Mouse (Mus musculus): Measurements from ENCODE around the gene Gadd45a. TPM values are rescaled to one million over a fixed set of nuclear protein-coding genes. Genes with fewer than 3 reads are reported as not detected.

The Gadd45a gene
- polyA plus RNA-seq, 1 experiment, result 126 TPM

DNA sequence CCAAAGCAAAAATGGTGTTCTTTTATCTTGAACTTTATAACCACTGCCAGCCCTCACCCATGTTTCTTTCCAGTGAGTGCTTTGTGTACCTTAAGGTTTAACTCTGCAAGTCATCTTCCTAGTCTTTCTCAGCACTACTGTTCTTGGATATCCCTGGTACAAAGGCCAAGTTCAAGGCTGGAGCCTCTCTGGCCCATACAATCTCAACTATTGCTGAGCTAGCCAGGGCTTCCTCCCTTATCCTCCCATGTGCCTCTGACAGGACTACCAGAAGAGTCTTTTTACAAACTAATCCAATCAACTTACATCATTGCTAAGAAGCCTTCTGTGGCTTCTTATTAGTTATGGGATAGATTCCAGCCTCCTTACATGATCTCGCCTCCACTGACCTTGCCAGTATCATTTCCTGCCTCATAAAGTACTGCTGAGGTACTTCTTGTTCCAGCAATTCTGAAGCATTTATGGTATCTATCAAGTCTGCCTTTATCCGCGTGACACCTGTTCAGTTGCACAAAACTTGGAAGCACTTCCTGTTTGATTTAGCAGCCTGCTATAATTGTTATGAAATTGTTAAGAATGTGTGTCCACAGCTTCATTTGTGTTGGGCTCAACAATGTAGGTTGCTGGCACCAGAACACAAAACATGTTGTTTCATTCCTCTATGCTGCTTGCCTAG is 19.8 kb upstream of the Gadd45a start:
- TF ChIP-seq GATA1 (IDR thresholded peaks at IDR 0.05; ENCODE audit: low read length), result no peak

DNA sequence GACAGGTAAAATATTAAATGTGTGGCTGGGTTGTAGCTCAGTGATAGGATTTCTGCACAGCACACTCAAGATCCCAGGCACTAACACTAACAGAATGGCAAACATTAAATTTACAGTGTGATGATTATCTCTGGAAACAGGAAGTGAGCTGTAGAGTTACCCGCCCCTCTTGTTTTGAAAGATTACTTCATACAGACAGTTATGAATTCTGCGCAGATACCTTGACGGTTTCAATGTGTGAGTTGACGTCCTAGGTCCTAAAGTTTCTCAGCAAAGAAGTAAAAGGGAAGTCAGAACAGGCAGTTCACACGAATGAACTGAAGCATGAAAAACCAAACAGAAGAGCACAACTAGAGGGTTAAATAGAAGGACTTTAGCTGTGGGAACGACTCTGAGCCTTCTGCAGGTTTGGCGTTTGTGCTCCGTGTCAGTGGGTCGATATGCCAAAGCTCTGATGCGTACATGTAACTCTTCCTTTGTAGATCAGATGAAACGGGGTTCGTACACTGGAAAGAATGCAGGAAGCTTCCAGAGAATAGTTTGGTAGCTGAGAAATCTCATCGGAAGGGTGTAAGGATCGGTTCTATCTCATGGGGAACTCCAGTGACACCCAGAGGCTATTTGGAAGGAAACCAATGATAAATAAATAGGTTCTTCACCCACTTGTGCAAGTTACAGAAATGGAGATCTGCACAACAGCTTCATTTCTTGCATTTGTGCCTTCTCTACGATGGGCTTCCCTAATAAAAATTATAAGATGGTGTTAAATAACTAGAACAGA is 19.0 kb upstream of the Gadd45a start:
- no peak for TF ChIP-seq GATA1 (IDR thresholded peaks at IDR 0.05; ENCODE audit: low read length)

DNA sequence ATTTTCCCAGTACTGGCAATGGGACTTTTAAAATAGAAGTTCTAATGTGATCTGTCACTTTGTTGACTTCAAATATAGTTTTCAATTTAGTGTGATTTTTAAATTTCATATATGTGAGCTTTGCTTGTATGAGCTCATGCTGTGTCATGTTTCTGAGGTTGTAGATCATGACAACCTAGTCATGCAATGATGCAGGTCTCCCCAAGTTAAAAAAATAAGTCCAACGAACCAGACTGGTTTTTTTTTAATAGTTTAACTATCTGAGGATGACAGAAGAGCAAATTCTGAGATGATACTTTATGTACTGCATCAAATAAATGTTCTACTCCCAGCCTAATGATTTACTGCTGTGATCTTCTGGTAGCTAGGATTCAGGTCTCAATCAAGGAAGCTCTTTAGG is 12.8 kb upstream of the Gadd45a start:
- TF ChIP-seq GATA1 (IDR thresholded peaks at IDR 0.05; ENCODE audit: low read length), result no peak

DNA sequence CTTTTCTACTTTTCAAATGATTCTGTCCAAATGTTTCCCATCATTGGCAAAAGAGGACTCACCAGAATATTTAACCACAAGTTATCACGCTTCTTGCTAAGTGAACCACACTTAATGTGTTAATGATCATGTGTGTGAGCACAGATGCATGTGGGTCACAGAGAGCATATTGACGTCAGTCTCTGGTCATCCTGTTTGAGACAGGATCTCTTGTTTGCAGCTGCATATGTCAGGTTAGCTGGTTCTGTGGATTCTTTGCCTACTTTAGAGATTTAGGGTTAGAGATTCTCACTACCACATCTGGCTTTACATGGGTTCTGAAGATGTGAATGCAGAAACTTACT is 12.4 kb upstream of the Gadd45a start:
- TF ChIP-seq GATA1 (IDR thresholded peaks at IDR 0.05; ENCODE audit: low read length), result no peak

DNA sequence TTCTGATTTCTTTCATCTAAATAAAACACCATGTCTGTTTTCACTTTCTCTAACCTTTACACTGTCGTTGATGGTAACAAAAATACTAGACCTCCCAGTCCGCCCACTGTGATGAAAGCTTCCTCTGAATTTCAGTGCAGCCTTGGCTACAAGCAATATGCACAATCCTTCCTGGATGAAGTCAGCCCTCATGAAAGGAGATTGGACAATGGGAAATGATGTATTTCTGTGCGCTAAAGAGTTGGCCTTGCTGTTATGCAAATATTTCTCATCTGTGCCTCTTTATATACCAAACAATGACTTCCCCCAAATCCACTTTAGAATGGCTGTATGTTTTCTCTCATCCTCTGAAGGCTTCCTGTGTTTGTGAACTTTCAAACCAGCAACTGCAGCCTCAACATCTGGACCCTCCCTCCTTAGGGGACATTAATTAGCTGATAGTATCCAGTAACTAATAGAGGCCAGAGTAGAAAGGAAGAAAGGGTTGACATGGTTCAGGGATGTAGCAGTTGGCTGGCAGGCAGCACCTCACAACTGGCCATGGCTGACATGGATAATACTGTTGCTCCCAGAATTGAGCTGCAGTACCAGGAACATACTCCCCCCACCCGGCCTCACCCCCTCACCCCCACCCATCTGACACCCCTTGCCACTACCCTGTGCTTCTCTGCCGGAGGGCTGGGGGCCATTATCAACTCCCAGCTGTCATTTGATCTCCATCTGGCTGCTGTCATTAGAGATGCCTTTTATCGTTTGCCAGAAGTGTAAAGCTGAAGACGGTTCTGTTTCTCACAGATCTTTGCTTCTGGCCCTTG is 11.8 kb upstream of the Gadd45a start:
- no peak for TF ChIP-seq GATA1 (IDR thresholded peaks at IDR 0.05; ENCODE audit: low read length)

DNA sequence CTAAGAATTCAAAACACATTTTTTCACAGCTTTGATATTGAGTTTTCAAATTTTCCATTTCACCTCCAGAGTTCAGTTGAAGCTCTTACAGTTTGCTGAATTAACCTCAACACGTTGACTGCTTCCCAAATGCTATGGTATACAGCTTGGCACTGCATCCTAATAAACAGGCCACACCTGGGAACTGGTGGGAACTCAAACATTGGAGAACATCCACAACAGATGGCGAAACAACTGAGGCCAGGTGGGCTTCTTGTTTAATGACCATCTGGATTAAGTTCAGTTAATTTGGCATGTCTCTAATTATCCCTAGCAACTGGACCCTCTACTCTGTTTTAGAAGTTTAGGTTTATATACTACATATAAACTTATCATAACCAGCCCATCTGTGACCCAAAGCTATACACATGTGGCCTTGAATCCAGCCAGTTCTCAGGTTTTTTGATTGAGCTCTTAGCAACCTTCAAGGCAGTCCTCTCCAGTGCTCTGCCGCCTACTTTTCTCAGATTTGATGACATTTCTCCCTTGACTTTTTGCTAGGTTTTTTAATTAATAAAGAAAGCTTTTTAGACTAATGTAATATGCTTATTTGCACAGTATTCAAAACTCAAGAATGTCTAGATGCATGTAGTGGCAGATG is 10.9 kb upstream of the Gadd45a start:
- TF ChIP-seq GATA1 (IDR thresholded peaks at IDR 0.05; ENCODE audit: low read length), result no peak

DNA sequence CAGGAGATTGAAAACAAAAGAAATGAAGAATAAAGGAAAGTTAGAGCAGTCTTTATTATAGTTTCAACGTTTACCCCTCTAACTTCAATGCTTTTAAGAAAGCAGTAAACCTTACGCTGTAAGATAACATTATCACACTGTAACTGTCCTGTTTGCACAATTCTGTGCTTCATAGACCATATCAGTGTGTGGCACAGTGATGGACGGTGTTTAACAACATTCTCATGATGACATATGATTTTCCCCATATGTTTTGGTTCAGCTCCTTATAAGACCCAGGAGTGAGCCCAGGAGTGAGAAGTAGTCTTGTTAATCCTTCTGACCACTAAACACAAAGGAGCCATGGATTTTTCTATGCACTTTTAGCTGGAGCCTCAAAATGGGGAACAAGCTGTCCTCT is 9.7 kb upstream of the Gadd45a start:
- peak; percentile 12 for TF ChIP-seq GATA1 (IDR thresholded peaks at IDR 0.05; ENCODE audit: low read length)

DNA sequence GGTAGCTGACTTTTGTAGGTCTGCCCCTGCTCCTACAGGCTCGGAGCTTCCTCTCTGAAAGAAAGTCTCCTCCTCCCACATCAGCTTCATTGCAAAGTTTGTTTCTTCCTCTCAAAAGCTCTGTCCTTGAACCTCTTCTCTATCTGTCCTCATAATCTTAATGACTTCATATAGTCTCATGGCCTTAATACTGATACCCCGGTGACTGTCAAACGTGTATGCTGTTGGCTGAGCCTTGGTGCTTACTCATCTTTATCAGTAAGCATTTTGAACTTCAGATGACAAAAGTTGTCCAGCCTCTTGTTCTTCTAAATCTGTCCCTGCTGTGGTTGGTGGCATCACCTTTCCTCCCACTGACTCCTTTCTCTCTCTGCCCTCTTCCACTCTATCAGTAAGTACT is 8.2 kb upstream of the Gadd45a start:
- no peak for TF ChIP-seq GATA1 (IDR thresholded peaks at IDR 0.05; ENCODE audit: low read length)

DNA sequence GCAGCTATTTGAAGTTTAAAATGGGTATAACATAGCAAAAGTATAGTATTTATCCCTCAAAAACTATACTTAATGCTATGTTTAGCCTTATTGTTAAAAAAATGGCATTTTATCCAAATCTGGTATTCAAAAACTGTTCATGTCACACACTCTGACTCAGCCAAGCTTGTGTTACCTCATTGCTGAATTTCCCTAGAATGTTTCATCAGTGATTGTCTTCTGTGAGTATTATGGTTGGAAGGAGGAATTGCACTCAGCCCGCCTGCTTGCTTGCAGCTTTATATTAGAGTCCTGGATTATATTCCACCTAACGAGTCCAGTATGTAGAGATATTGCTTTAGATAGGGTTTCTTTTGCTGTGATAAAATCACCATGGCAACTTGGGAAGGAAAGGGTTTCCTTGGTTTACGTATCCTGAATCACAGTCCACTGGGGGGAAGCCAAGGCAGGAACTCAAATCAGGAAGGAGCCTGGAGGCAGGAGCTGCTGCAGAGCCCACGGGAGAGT is 3.7 kb upstream of the Gadd45a start:
- no peak for TF ChIP-seq GATA1 (IDR thresholded peaks at IDR 0.05; ENCODE audit: low read length)

DNA sequence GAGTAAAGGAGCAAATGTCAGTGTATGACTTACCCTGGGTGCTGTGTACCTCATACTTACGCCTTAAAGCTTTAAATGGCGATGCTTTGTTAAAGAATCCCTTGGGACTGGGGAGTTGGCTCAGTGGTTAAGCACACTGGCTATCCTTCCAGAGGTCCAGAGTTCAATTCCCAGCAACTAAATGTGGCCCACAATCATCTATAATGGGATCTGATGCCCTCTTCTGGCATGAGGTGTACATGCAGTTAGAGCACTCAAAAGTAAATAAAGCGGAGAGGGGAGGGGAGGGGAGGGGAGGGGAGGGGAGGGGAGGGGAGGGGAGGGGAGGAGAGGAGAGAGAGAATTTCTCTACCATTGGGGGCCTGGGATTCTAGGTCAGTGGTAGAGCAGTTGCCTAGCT is 1.7 kb upstream of the Gadd45a start:
- no peak for TF ChIP-seq GATA1 (IDR thresholded peaks at IDR 0.05; ENCODE audit: low read length)

DNA sequence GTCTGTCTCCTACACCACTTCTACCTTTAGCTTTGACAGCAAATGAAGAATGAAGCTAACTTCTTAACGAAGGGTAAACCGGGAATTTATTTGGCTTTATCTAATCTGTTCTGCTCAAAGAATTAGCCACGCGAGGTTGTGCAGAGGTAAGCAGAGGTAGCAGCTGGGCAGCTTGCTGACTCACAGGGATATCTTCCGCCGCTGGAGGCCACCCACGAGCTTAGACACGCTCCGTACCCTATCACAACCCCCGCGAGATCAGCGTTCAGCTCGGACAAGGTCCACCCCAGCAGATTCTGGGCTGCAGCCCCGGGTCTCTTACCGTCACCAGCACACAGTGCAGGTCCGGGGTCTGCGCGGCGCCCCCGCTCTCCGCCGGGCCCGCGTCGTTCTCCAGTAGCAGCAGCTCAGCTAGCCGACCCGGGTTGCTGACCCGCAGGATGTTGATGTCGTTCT is 873 bp downstream of the Gadd45a start:
- TF ChIP-seq GATA1 (IDR thresholded peaks at IDR 0.05; ENCODE audit: low read length), result no peak

DNA sequence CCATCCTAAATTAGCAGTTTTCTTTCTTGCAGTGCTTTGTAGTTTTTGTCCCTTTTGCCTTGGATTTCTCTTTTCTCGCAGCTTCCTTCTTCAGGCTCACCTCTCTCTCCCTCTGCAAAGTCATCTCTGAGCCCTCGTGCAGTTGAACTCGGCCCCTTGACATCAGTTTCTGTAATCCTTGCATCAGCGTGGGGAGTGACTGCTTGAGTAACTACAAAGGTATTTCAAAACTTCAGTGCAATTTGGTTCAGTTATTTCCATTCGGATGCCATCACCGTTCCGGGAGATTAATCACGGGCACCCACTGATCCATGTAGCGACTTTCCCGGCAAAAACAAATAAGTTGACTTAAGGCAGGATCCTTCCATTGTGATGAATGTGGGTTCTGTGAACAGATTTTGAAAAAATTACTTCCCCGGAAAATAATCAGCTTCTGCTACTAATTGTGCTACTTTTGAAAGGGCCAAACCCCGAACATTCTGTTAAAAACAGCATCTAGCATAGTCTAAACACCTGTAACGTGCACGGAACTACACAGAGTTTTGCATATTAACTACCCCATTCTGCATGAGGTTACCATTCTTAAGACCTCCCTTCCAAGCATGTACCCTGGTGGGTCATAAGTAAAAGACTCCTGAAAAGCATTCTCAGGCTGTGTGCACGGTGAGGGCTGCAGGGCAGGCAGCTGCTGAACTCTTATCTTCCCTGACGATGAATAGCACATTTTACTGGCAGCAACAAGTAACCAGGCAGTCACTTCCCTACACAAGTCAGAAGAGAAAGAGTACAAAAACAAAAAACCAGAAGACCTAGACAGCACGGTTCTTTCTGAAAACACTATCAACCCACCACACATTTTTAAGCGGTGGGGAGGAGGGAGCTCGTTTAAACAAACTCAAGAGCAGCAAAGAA is 1.6 kb downstream of the Gadd45a start:
- no peak for TF ChIP-seq GATA1 (IDR thresholded peaks at IDR 0.05; ENCODE audit: low read length)

DNA sequence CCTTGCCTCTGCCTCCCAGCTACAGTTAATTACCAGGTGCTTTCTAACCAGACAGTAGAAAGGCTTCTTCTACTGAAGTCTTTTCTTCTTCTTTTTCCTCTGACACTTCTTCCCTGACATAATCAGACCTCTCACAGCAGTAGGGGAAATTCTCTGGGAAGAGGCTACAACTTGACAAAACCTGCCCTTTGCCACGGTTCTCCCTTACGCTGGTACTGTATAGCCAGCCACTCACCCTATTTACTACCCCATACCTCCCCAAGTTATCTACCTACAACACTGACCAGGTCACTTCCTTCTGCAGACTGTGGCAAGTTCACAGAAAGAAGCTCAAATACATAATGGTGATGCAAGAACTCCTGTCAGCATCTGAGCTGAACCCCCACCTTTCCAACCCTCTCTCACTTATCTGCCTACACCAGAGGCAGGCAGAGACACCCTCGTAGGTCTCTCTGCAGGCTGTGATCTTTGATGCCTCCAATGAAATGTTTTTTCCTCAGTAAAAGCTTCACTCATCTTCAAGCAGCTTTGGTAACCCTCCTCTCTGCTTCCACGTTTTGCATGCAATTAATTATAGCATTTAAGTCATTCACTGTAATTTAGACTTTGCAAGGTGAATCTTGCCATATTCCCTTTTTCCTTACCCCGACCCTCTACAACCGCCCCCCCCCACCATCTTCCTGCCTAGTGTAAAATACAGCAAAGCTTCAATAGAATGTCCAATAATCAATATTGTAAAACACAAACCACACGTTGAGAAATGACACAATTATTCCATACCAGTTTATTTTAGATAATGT is 2.7 kb downstream of the Gadd45a start:
- peak; percentile 21 for TF ChIP-seq GATA1 (IDR thresholded peaks at IDR 0.05; ENCODE audit: low read length)

DNA sequence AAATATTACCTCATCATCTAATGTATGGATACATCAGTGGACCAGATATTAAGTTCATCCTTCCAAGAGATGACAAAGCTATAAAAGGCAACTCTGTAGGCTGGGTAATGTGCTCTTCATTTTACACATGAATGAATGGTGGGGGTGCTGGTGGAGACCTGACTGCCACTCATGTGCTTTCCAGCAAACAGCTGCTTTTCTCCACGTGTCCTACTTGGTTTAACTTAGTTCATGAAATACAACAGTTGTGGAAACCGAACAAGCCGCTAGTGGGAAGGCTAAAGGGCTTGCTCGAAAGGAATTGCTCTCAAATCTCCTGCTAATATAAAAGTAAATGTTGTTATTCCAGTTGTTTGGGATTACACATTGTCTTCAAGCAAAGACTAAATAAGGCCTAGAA is 3.7 kb downstream of the Gadd45a start:
- no peak for TF ChIP-seq GATA1 (IDR thresholded peaks at IDR 0.05; ENCODE audit: low read length)
